Mouse (Mus musculus): ENCODE data around the gene Map4k3. TPM values are rescaled to one million over a fixed set of nuclear protein-coding genes. Genes with fewer than 3 reads are reported as not detected.
"Not testable (repeated sequence)": the region's sequence is repeated elsewhere in the genome, so short reads cannot be mapped to it uniquely, and the experiment has no call there.

Map4k3 gene
- 13.5 and 17.6 TPM in 2 replicates for polyA plus RNA-seq (2016; fragmentation: Nextera tagmentation; extraction: Ambion mirVana)

- Histone ChIP-seq H3K36me3 (peaks cover 7% of the 10 kb centered on the region), H3K9me3 (no peaks in the 10 kb centered on the region), H3K4me1 (peaks cover 46% of the 10 kb centered on the region), H3K4me3 (peak within 1 kb of the TSS; percentile 98), H3K27me3 (ENCODE audit: insufficient read depth, poor library complexity, severe bottlenecking) (no peaks in the 10 kb centered on the region), H3K27ac (peak within 1 kb of the TSS; percentile 98)
- under 1% methylated on average over 63 of the region's 64 CpGs for WGBS
- peak; percentile 91 for DNase-seq (ENCODE audit: low spot score)
Measured at GRCm38 (mm10) chr17:80728062-80728858, at the start of gene Map4k3. TSS of gene Map4k3 (minus strand) at chr17:80728485.

DNA sequence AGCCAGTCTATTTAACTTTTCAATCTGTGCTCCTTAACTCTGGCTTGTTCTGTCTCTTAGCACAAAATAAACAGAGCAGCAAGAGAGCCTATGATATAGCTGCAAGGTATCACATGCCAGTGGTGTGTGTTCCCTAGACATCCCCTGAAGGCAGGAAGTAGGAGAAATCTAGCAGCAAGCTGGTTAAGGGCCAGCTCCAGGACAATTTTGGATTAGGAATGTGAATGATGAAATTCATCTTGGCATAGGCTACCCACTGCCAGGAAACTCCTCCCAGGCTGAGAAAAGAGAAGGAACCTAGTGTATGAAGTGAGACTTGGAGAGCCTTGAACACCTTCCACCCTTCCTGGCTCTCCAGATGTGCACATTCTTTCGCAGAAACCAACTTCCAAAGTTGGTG is 49.3 kb upstream of the Map4k3 start:
- no peak for DNase-seq (ENCODE audit: low spot score)
- H3K27me3 ChIP-seq (ENCODE audit: insufficient read depth, poor library complexity, severe bottlenecking), result no peaks in the 10 kb centered on the region

DNA sequence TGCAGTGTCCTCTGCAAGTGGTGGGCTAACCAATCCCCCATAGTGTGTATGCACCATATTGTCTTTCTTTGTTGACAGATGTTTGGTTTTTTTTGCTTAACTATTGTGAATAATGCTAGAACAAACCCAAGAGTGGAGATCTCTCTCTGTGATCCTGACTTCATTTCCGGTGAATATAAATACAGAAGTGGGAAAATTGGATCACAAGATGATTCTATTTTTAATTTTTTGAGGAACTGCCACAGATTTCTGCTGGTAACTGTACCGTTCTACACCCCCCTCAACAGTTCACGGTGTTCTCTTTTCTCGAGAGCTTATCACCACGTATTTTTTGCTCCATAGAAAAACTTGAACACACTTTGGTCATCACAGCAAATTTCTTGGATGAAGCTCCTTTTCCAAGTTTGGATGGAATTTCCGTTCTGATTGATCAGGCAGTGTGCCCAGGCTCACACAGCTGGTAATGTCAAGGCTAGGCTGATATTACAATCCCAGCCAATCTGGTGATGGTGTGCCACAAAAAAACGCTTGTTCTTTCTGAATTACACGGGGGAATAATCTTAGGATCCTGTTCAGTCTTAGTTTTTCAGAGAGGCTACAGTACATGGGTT is 47.0 kb upstream of the Map4k3 start:
- Histone ChIP-seq H3K9me3 (0 out of 2 replicates have a peak, but pooled peaks cover 2% of the 10 kb centered on the region), H3K36me3 (no peaks in the 10 kb centered on the region), H3K4me1 (no peaks in the 10 kb centered on the region), H3K27ac (no peak overlapping the region), H3K4me3 (no peak overlapping the region), H3K27me3 (ENCODE audit: insufficient read depth, poor library complexity, severe bottlenecking) (no peaks in the 10 kb centered on the region)
- 76% methylated on average over 8 of the region's 8 CpGs for WGBS
- DNase-seq (ENCODE audit: low spot score), result no peak

More for the DNA sequence above, 49.3 kb upstream of the Map4k3 start:
- H3K27ac ChIP-seq, result no peak overlapping the region
- no peak overlapping the region for H3K4me3 ChIP-seq
- H3K4me1 ChIP-seq, result no peaks in the 10 kb centered on the region
- WGBS, result 71% methylated on average over 1 of the region's 1 CpGs
- 0 out of 2 replicates have a peak, but pooled peaks cover 2% of the 10 kb centered on the region for H3K9me3 ChIP-seq
- no peaks in the 10 kb centered on the region for H3K36me3 ChIP-seq

GRCm38 (mm10) chr17:80772545-80773453 is 44.5 kb upstream of the Map4k3 start:
- Histone ChIP-seq H3K27me3 (ENCODE audit: insufficient read depth, poor library complexity, severe bottlenecking) (no peaks in the 10 kb centered on the region), H3K9me3 (0 out of 2 replicates have a peak, but pooled peaks cover 2% of the 10 kb centered on the region), H3K27ac (no peak overlapping the region), H3K36me3 (no peaks in the 10 kb centered on the region), H3K4me1 (no peaks in the 10 kb centered on the region), H3K4me3 (no peak overlapping the region)
- no peak for DNase-seq (ENCODE audit: low spot score)
- 69% methylated on average over 14 of the region's 14 CpGs for whole genome bisulfite sequencing

- Histone ChIP-seq H3K27me3 (ENCODE audit: insufficient read depth, poor library complexity, severe bottlenecking) (no peaks in the 10 kb centered on the region), H3K9me3 (no peaks in the 10 kb centered on the region), H3K27ac (no peak overlapping the region), H3K4me1 (no peaks in the 10 kb centered on the region), H3K36me3 (no peaks in the 10 kb centered on the region), H3K4me3 (no peak overlapping the region)
- WGBS, result 83% methylated on average over 1 of the region's 1 CpGs
- no peak for DNase-seq (ENCODE audit: low spot score)
Measured at GRCm38 (mm10) chr17:80770065-80770464, 41.8 kb upstream of the Map4k3 start.

DNA sequence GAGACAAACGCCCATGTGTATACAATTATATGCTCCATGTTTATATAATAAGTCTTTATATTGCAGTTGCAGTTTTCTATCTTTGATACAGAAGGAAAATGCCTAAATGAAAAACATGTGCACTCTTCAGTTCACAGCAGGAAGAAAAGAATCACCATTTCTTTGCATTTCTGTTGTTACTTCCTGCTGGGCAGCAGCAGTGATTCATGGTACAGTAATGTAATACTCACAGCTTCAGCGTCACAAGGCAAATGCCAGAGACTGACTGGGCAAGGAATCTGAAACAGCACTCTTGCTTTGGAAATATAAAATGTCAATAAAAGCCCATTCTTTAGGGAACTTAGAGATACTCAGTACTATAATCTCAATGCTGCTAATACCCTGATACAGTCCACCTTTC is 36.9 kb upstream of the Map4k3 start:
- peaks cover 18% of the 10 kb centered on the region; the same call in 1 of the 2 replicates for H3K4me1 ChIP-seq
- H3K9me3 ChIP-seq, result no peaks in the 10 kb centered on the region
- no peaks in the 10 kb centered on the region for H3K36me3 ChIP-seq
- H3K27ac ChIP-seq, result no peak overlapping the region
- 63% methylated on average over 2 of the region's 2 CpGs for WGBS
- H3K27me3 ChIP-seq (ENCODE audit: insufficient read depth, poor library complexity, severe bottlenecking), result no peaks in the 10 kb centered on the region
- H3K4me3 ChIP-seq, result no peak overlapping the region
- no peak for DNase-seq (ENCODE audit: low spot score)

- peaks cover 18% of the 10 kb centered on the region; the same call in 1 of the 2 replicates for H3K4me1 ChIP-seq
- H3K27ac ChIP-seq, result peak overlapping the region; percentile 81
- no peaks in the 10 kb centered on the region for H3K27me3 ChIP-seq (ENCODE audit: insufficient read depth, poor library complexity, severe bottlenecking)
- H3K36me3 ChIP-seq, result no peaks in the 10 kb centered on the region
- peak overlapping the region; percentile 22; the same call in 1 of the 2 replicates for H3K4me3 ChIP-seq
- peak; percentile 84 for DNase-seq (ENCODE audit: low spot score)
- H3K9me3 ChIP-seq, result no peaks in the 10 kb centered on the region
- 33% methylated on average over 11 of the region's 11 CpGs for WGBS
Measured at GRCm38 (mm10) chr17:80763065-80763681, 34.9 kb upstream of the Map4k3 start.

GRCm38 (mm10) chr17:80762391-80763040 is 34.2 kb upstream of the Map4k3 start:
- Histone ChIP-seq H3K36me3 (no peaks in the 10 kb centered on the region), H3K27me3 (ENCODE audit: insufficient read depth, poor library complexity, severe bottlenecking) (no peaks in the 10 kb centered on the region), H3K9me3 (no peaks in the 10 kb centered on the region), H3K4me3 (no peak overlapping the region), H3K4me1 (peaks cover 18% of the 10 kb centered on the region; the same call in 1 of the 2 replicates), H3K27ac (peak overlapping the region; percentile 81; the same call in 1 of the 2 replicates)
- DNase-seq (ENCODE audit: low spot score), result no peak
- 80% methylated on average over 9 of the region's 9 CpGs for WGBS

DNA sequence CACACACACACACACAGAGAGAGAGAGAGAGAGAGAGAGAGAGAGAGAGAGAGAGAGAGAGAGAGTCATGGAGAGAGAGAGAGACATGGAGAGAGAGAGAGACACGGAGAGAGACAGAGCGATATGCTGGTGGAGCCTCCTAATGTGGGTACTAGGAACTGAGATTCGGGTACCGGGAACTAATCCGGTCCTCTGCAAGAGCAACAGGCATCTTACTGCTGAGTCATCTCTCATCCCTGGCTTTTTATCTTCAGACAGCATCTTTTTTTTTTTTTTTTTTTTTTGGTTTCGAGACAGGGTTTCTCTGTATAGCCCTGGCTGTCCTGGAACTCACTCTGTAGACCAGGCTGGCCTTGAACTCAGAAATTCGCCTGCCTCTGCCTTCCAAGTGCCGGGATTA is 32.9 kb upstream of the Map4k3 start:
- H3K4me3 ChIP-seq; DNase-seq (ENCODE audit: low spot score); H3K36me3 ChIP-seq; H3K27me3 ChIP-seq (ENCODE audit: insufficient read depth, poor library complexity, severe bottlenecking); H3K27ac ChIP-seq; H3K9me3 ChIP-seq: not testable (repeated sequence)
- H3K4me1 ChIP-seq, result peaks cover 18% of the 10 kb centered on the region; the same call in 1 of the 2 replicates
- WGBS, result 80% methylated on average over 8 of the region's 8 CpGs

- Histone ChIP-seq H3K9me3 (no peaks in the 10 kb centered on the region), H3K4me1 (peaks cover 23% of the 10 kb centered on the region), H3K27ac (no peak overlapping the region), H3K27me3 (ENCODE audit: insufficient read depth, poor library complexity, severe bottlenecking) (no peaks in the 10 kb centered on the region), H3K4me3 (no peak overlapping the region), H3K36me3 (no peaks in the 10 kb centered on the region)
- 81% methylated on average over 16 of the region's 16 CpGs for WGBS
- no peak for DNase-seq (ENCODE audit: low spot score)
Measured at GRCm38 (mm10) chr17:80760344-80761145, 32.3 kb upstream of the Map4k3 start.

DNA sequence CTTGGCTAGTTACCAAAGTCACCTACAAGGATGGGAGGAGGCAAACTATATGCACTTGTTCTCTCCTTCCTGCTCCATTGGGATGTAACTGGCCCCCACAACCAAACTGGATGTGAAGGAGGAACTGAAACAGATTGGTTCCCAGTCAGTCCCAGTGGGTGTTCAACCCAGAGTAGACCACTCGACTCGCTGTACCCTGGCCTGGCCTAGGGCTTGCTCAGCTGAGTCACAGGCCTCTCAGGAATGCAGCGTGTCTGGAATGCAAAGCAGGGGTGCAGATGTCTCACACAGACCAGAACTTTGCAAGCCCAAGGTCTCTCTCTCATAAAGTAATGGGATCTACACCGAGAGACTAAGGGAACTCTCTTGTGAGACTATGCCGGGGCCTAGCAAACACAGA is 27.8 kb upstream of the Map4k3 start:
- no peak overlapping the region for H3K27ac ChIP-seq
- no peak overlapping the region for H3K4me3 ChIP-seq
- no peaks in the 10 kb centered on the region for H3K9me3 ChIP-seq
- no peaks in the 10 kb centered on the region for H3K27me3 ChIP-seq (ENCODE audit: insufficient read depth, poor library complexity, severe bottlenecking)
- whole genome bisulfite sequencing, result 61% methylated on average over 5 of the region's 5 CpGs
- no peaks in the 10 kb centered on the region for H3K36me3 ChIP-seq
- DNase-seq (ENCODE audit: low spot score), result no peak
- H3K4me1 ChIP-seq, result peaks cover 18% of the 10 kb centered on the region
